Mouse (Mus musculus) CH12.LX (cell line): ENCODE results near the gene Otx2. TPM values are rescaled to one million over a fixed set of nuclear protein-coding genes. Genes with fewer than 3 reads are reported as not detected.

Source experiments
- DNase-seq: peaks from one replicate; pipeline ENCODE4 v3.0.0-alpha.2; 2013; ENCODE audit errors: extremely low read depth
- H3K27ac ChIP-seq: 2 replicates; pipeline ENCODE4 v1.5.1; 2012; ENCODE audit warnings: low read depth, mild to moderate bottlenecking, control low read depth, moderate library complexity; ENCODE audit not compliant: insufficient read depth
- H3K27me3 ChIP-seq: replicated peaks from 2 replicates; pipeline ENCODE3; 2012; ENCODE audit warnings: inconsistent platforms
- H3K36me3 ChIP-seq, 2 experiments: replicated peaks in 1 of 2; 2 replicates each; pipeline versions ENCODE3 to v1.6.1; 2012; ENCODE audit warnings: inconsistent platforms in 1 of 2, low read length in 1 of 2, mild to moderate bottlenecking in 1 of 2, mixed read lengths in 1 of 2, moderate library complexity in 1 of 2; ENCODE audit not compliant: control insufficient read depth in 1 of 2, insufficient read depth in 1 of 2
- H3K4me1 ChIP-seq, 2 experiments: 2 replicates each; pipeline ENCODE4 v1.6.1; 2012; ENCODE audit warnings: inconsistent platforms in 1 of 2, moderate library complexity in 1 of 2; ENCODE audit not compliant: insufficient read depth in 2 of 2, control insufficient read depth in 1 of 2
- H3K4me2 ChIP-seq: 2 replicates; pipeline ENCODE4 v1.6.1; 2012; ENCODE audit warnings: low read depth, mild to moderate bottlenecking, control low read depth; ENCODE audit not compliant: poor library complexity, insufficient read depth, severe bottlenecking
- H3K4me3 ChIP-seq, 3 experiments: fragments of 150-350 bp in 1 of 3; sonication (generic) in 1 of 3; replicated peaks in 1 of 3; 2 replicates each; pipeline versions ENCODE3 to v1.5.1; 2011 to 2012; ENCODE audit warnings: low read depth in 2 of 3, low read length in 2 of 3, mild to moderate bottlenecking in 2 of 3, moderate library complexity in 2 of 3, control low read depth in 1 of 3, improper control_type of control experiment in 1 of 3, inconsistent platforms in 1 of 3, mixed read lengths in 1 of 3; ENCODE audit not compliant: poor library complexity in 1 of 3
- H3K79me2 ChIP-seq: replicated peaks from 2 replicates; pipeline ENCODE4 v1.6.1; 2012; ENCODE audit warnings: mild to moderate bottlenecking, moderate library complexity; ENCODE audit not compliant: control insufficient read depth, poor library complexity, insufficient read depth, severe bottlenecking; ENCODE audit errors: extremely low read depth
- H3K9ac ChIP-seq: 2 replicates; pipeline ENCODE4 v1.6.1; 2012; ENCODE audit warnings: low read depth, mild to moderate bottlenecking, control low read depth, moderate library complexity; ENCODE audit not compliant: insufficient read depth
- H3K9me3 ChIP-seq: replicated peaks from 2 replicates; pipeline ENCODE3; 2012; ENCODE audit warnings: low read length, inconsistent platforms, mixed read lengths
- BHLHE40 ChIP-seq: IDR thresholded peaks from 2 replicates; pipeline ENCODE4 v1.6.1; 2011; ENCODE audit warnings: mild to moderate bottlenecking, low read depth, low read length, improper control_type of control experiment
- CHD2 ChIP-seq: IDR thresholded peaks from 2 replicates; pipeline ENCODE4 v1.6.1; 2011; ENCODE audit warnings: low read length, improper control_type of control experiment
- CTCF ChIP-seq, 2 experiments: IDR thresholded peaks in 1 of 2; conservative IDR thresholded peaks in 1 of 2; 2 replicates each; pipeline ENCODE4 v1.5.1; 2011 to 2012; ENCODE audit warnings: low read depth in 2 of 2, low read length in 2 of 2, improper control_type of control experiment in 1 of 2, inconsistent platforms in 1 of 2, mild to moderate bottlenecking in 1 of 2, moderate library complexity in 1 of 2
- E2F4 ChIP-seq: IDR thresholded peaks from 2 replicates; pipeline ENCODE4 v1.6.1; 2011; ENCODE audit warnings: low read depth, low read length, improper control_type of control experiment; ENCODE audit not compliant: insufficient replicate concordance
- ELF1 ChIP-seq: IDR thresholded peaks from 2 replicates; pipeline ENCODE4 v1.6.1; 2014; ENCODE audit warnings: low read depth, mild to moderate bottlenecking, inconsistent platforms, low read length, improper control_type of control experiment
- HCFC1 ChIP-seq: IDR thresholded peaks from 2 replicates; pipeline ENCODE4 v1.6.1; 2012; ENCODE audit warnings: low read depth, mild to moderate bottlenecking, inconsistent platforms, low read length, improper control_type of control experiment
- IRF4 ChIP-seq: IDR thresholded peaks from 2 replicates; pipeline ENCODE4 v1.6.1; 2014; ENCODE audit warnings: low read depth, mild to moderate bottlenecking, inconsistent platforms, low read length, improper control_type of control experiment
- MAFK ChIP-seq: IDR thresholded peaks from 2 replicates; pipeline ENCODE4 v1.6.1; 2011; ENCODE audit warnings: low read length, improper control_type of control experiment; ENCODE audit not compliant: insufficient replicate concordance
- MAX ChIP-seq: IDR thresholded peaks from 2 replicates; pipeline ENCODE4 v1.6.1; 2011; ENCODE audit warnings: low read length, improper control_type of control experiment
- MAZ ChIP-seq: IDR thresholded peaks from 2 replicates; pipeline ENCODE4 v1.6.1; 2012; ENCODE audit warnings: low read depth, mild to moderate bottlenecking, inconsistent platforms, low read length, improper control_type of control experiment, moderate library complexity
- MEF2A ChIP-seq: IDR thresholded peaks from 2 replicates; pipeline ENCODE4 v1.6.1; 2014; ENCODE audit warnings: low read depth, mild to moderate bottlenecking, inconsistent platforms, low read length, improper control_type of control experiment, borderline replicate concordance
- MXI1 ChIP-seq: IDR thresholded peaks from 2 replicates; pipeline ENCODE4 v1.6.1; 2011; ENCODE audit warnings: mild to moderate bottlenecking, low read depth, low read length, improper control_type of control experiment
- MYC ChIP-seq: IDR thresholded peaks from 2 replicates; pipeline ENCODE4 v1.6.1; 2011; ENCODE audit warnings: low read depth, mild to moderate bottlenecking, improper control_type of control experiment, low read length
- NELFE ChIP-seq: IDR thresholded peaks from 2 replicates; pipeline ENCODE4 v1.6.1; 2011; ENCODE audit warnings: low read depth, low read length, improper control_type of control experiment
- POLR2A ChIP-seq: IDR thresholded peaks from 2 replicates; pipeline ENCODE4 v1.6.1; 2011; ENCODE audit warnings: low read depth, mild to moderate bottlenecking, improper control_type of control experiment, low read length
- POLR2AphosphoS2 ChIP-seq: IDR thresholded peaks from 2 replicates; pipeline ENCODE4 v1.6.1; 2011; ENCODE audit warnings: low read depth, low read length, improper control_type of control experiment
- RCOR1 ChIP-seq: conservative IDR thresholded peaks from 2 replicates; pipeline ENCODE4 v1.6.1; 2012; ENCODE audit warnings: low read depth, mild to moderate bottlenecking, inconsistent platforms, low read length, improper control_type of control experiment
- SIN3A ChIP-seq: IDR thresholded peaks from 2 replicates; pipeline ENCODE4 v1.6.1; 2012; ENCODE audit warnings: low read length, improper control_type of control experiment, inconsistent platforms
- SMC3 ChIP-seq: IDR thresholded peaks from 2 replicates; pipeline ENCODE4 v1.6.1; 2011; ENCODE audit warnings: low read depth, low read length, improper control_type of control experiment
- TCF12 ChIP-seq: IDR thresholded peaks from 2 replicates; pipeline ENCODE4 v1.6.1; 2014; ENCODE audit warnings: low read depth, mild to moderate bottlenecking, inconsistent platforms, low read length, improper control_type of control experiment
- UBTF ChIP-seq: IDR thresholded peaks from 2 replicates; pipeline ENCODE4 v1.6.1; 2012; ENCODE audit warnings: low read depth, mild to moderate bottlenecking, inconsistent platforms, low read length, improper control_type of control experiment, moderate library complexity
- USF1 ChIP-seq: IDR thresholded peaks from 2 replicates; pipeline ENCODE4 v1.6.1; 2014; ENCODE audit warnings: low read depth, mild to moderate bottlenecking, inconsistent platforms, low read length, improper control_type of control experiment
- ZKSCAN1 ChIP-seq: IDR thresholded peaks from 2 replicates; pipeline ENCODE4 v1.6.1; 2012; ENCODE audit warnings: low read depth, inconsistent platforms, low read length, improper control_type of control experiment, borderline replicate concordance
- dilution Hi-C: fragments of 300-500 bp; cut with MboI; formaldehyde crosslinking; loops from 2 replicates; pipeline ENCODE4 v1.14.3; 2020; ENCODE audit warnings: low sequenced_read_pairs; ENCODE audit not compliant: extremely low pct_unique_long_range_greater_than_20kb, extremely low pct_ligation_motif_present
- in situ Hi-C: fragments of 300-500 bp; cut with MboI; formaldehyde crosslinking; loops from 3 replicates; pipeline ENCODE4 v1.14.3; 2019; ENCODE audit warnings: low sequenced_read_pairs, low pct_ligation_motif_present, low pct_unique_long_range_greater_than_20kb, mixed read lengths
- polyA plus RNA-seq: library from polyadenylated mRNA; unstranded; fragments of >175 nt; gene quantifications from 2 replicates; pipeline ENCODE4 v1.2.1, GENCODE M21; 2012; ENCODE audit warnings: low read depth; ENCODE audit not compliant: insufficient read length
- total RNA-seq, 2 experiments: library from RNA; depleted of rRNA; stranded (reverse); fragments of 300-350 nt in 1 of 2; fragments of >200 nt in 1 of 2; gene quantifications; 2 replicates each; pipeline ENCODE4 v1.2.3; 2012 to 2014

The Otx2 gene
- total and polyA plus RNA-seq, 3 experiments, result not detected

- TF ChIP-seq MEF2A (no peak), MXI1 (no peak), NELFE (no peak), ELF1 (no peak), USF1 (no peak), MYC (no peak), POLR2A (no peak), MAX (no peak), MAFK (no peak), HCFC1 (no peak), POLR2AphosphoS2 (no peak), SMC3 (no peak), CTCF (conservative IDR thresholded peaks at IDR 0.05 in 1 of 2, IDR thresholded peaks at IDR 0.05 in 1 of 2; ENCODE audit: low read depth in 2 of 2, low read length in 2 of 2) (no peak), RCOR1 (no peak)
- dilution Hi-C loops (no loop called here), in situ Hi-C loops (loop anchor here (25.0 kb wide), 1 partner anchor 696 kb away; no protein-coding TSS in a partner anchor)
These were observed 31.9 kb downstream of the Otx2 start for GRCm38 (mm10) chr14:48641462-48642395.

GRCm38 (mm10) chr14:48633141-48633540 lies 40.5 kb downstream of the Otx2 start:
- no peak for DNase-seq
- H3K9ac ChIP-seq, result no peak overlapping the region
- dilution Hi-C loops, result no loop called here
- H3K79me2 ChIP-seq, result no peaks in the 10 kb centered on the region
- in situ Hi-C loops, result loop anchor here (25.0 kb wide), 1 partner anchor 704 kb away; no protein-coding TSS in a partner anchor
- no peak overlapping the region for H3K27ac ChIP-seq
- H3K4me3 ChIP-seq, result no peak overlapping the region
- H3K4me2 ChIP-seq, result no peak overlapping the region
- TF ChIP-seq TCF12 (no peak), USF1 (no peak), HCFC1 (no peak), CHD2 (no peak), NELFE (no peak), BHLHE40 (no peak), SMC3 (no peak), IRF4 (no peak), MAZ (no peak), UBTF (no peak), RCOR1 (no peak), E2F4 (no peak), MAFK (no peak), ZKSCAN1 (no peak), SIN3A (no peak)
- TF ChIP-seq, all 38 proteins: peak for 0
- H3K4me1 ChIP-seq, result no peaks in the 10 kb centered on the region
- no peaks in the 10 kb centered on the region for H3K27me3 ChIP-seq
- no peaks in the 10 kb centered on the region for H3K9me3 ChIP-seq
- H3K36me3 ChIP-seq, result no peaks in the 10 kb centered on the region

More at GRCm38 (mm10) chr14:48641462-48642395, 31.9 kb downstream of the Otx2 start:
- Histone ChIP-seq H3K27me3 (no peaks in the 10 kb centered on the region), H3K4me2 (no peak overlapping the region), H3K4me1 (no peaks in the 10 kb centered on the region), H3K9me3 (peaks cover 3% of the 10 kb centered on the region), H3K36me3 (no peaks in the 10 kb centered on the region), H3K4me3 (no peak overlapping the region), H3K27ac (no peak overlapping the region), H3K9ac (no peak overlapping the region), H3K79me2 (no peaks in the 10 kb centered on the region)
- no peak for DNase-seq
